Mouse (Mus musculus) CH12.LX (cell line): ENCODE measurements at regions not wholly inside any gene's neighbourhood (a gene's known extent, or its start where the extent isn't known, plus 50 kb on each side); places are given as distances from the start of the nearest gene placed in this dataset.

ENCODE experiments used
- DNase-seq: peaks from one replicate; pipeline ENCODE4 v3.0.0-alpha.2; 2013; ENCODE audit errors: extremely low read depth
- H3K27ac ChIP-seq: 2 replicates; pipeline ENCODE4 v1.5.1; 2012; ENCODE audit warnings: low read depth, mild to moderate bottlenecking, control low read depth, moderate library complexity; ENCODE audit not compliant: insufficient read depth
- H3K27me3 ChIP-seq: replicated peaks from 2 replicates; pipeline ENCODE3; 2012; ENCODE audit warnings: inconsistent platforms
- H3K36me3 ChIP-seq, 2 experiments: replicated peaks in 1 of 2; 2 replicates each; pipeline versions ENCODE3 to v1.6.1; 2012; ENCODE audit warnings: inconsistent platforms in 1 of 2, low read length in 1 of 2, mild to moderate bottlenecking in 1 of 2, mixed read lengths in 1 of 2, moderate library complexity in 1 of 2; ENCODE audit not compliant: control insufficient read depth in 1 of 2, insufficient read depth in 1 of 2
- H3K4me1 ChIP-seq, 2 experiments: 2 replicates each; pipeline ENCODE4 v1.6.1; 2012; ENCODE audit warnings: inconsistent platforms in 1 of 2, moderate library complexity in 1 of 2; ENCODE audit not compliant: insufficient read depth in 2 of 2, control insufficient read depth in 1 of 2
- H3K4me2 ChIP-seq: 2 replicates; pipeline ENCODE4 v1.6.1; 2012; ENCODE audit warnings: low read depth, mild to moderate bottlenecking, control low read depth; ENCODE audit not compliant: poor library complexity, insufficient read depth, severe bottlenecking
- H3K4me3 ChIP-seq, 3 experiments: fragments of 150-350 bp in 1 of 3; sonication (generic) in 1 of 3; replicated peaks in 1 of 3; 2 replicates each; pipeline versions ENCODE3 to v1.5.1; 2011 to 2012; ENCODE audit warnings: low read depth in 2 of 3, low read length in 2 of 3, mild to moderate bottlenecking in 2 of 3, moderate library complexity in 2 of 3, control low read depth in 1 of 3, improper control_type of control experiment in 1 of 3, inconsistent platforms in 1 of 3, mixed read lengths in 1 of 3; ENCODE audit not compliant: poor library complexity in 1 of 3
- H3K79me2 ChIP-seq: replicated peaks from 2 replicates; pipeline ENCODE4 v1.6.1; 2012; ENCODE audit warnings: mild to moderate bottlenecking, moderate library complexity; ENCODE audit not compliant: control insufficient read depth, poor library complexity, insufficient read depth, severe bottlenecking; ENCODE audit errors: extremely low read depth
- H3K9ac ChIP-seq: 2 replicates; pipeline ENCODE4 v1.6.1; 2012; ENCODE audit warnings: low read depth, mild to moderate bottlenecking, control low read depth, moderate library complexity; ENCODE audit not compliant: insufficient read depth
- H3K9me3 ChIP-seq: replicated peaks from 2 replicates; pipeline ENCODE3; 2012; ENCODE audit warnings: low read length, inconsistent platforms, mixed read lengths
- BHLHE40 ChIP-seq: IDR thresholded peaks from 2 replicates; pipeline ENCODE4 v1.6.1; 2011; ENCODE audit warnings: mild to moderate bottlenecking, low read depth, low read length, improper control_type of control experiment
- CHD1 ChIP-seq: IDR thresholded peaks from 2 replicates; pipeline ENCODE4 v1.6.1; 2012; ENCODE audit warnings: low read depth, low read length, improper control_type of control experiment, inconsistent platforms
- CHD2 ChIP-seq: IDR thresholded peaks from 2 replicates; pipeline ENCODE4 v1.6.1; 2011; ENCODE audit warnings: low read length, improper control_type of control experiment
- ELF1 ChIP-seq: IDR thresholded peaks from 2 replicates; pipeline ENCODE4 v1.6.1; 2014; ENCODE audit warnings: low read depth, mild to moderate bottlenecking, inconsistent platforms, low read length, improper control_type of control experiment
- ETS1 ChIP-seq: conservative IDR thresholded peaks from 2 replicates; pipeline ENCODE4 v1.6.1; 2012; ENCODE audit warnings: low read depth, mild to moderate bottlenecking, inconsistent platforms, low read length, improper control_type of control experiment, moderate library complexity
- IRF4 ChIP-seq: IDR thresholded peaks from 2 replicates; pipeline ENCODE4 v1.6.1; 2014; ENCODE audit warnings: low read depth, mild to moderate bottlenecking, inconsistent platforms, low read length, improper control_type of control experiment
- JUN ChIP-seq: IDR thresholded peaks from 2 replicates; pipeline ENCODE4 v1.6.1; 2011; ENCODE audit warnings: low read depth, mild to moderate bottlenecking, low read length, improper control_type of control experiment, moderate library complexity; ENCODE audit not compliant: insufficient read depth
- JUND ChIP-seq: conservative IDR thresholded peaks from 2 replicates; pipeline ENCODE4 v1.6.1; 2011; ENCODE audit warnings: low read depth, low read length, improper control_type of control experiment
- KAT2A ChIP-seq: IDR thresholded peaks from 2 replicates; pipeline ENCODE4 v1.6.1; 2012; ENCODE audit warnings: low read length, improper control_type of control experiment, inconsistent platforms; ENCODE audit not compliant: insufficient replicate concordance
- MAFK ChIP-seq: IDR thresholded peaks from 2 replicates; pipeline ENCODE4 v1.6.1; 2011; ENCODE audit warnings: low read length, improper control_type of control experiment; ENCODE audit not compliant: insufficient replicate concordance
- MAX ChIP-seq: IDR thresholded peaks from 2 replicates; pipeline ENCODE4 v1.6.1; 2011; ENCODE audit warnings: low read length, improper control_type of control experiment
- MAZ ChIP-seq: IDR thresholded peaks from 2 replicates; pipeline ENCODE4 v1.6.1; 2012; ENCODE audit warnings: low read depth, mild to moderate bottlenecking, inconsistent platforms, low read length, improper control_type of control experiment, moderate library complexity
- NELFE ChIP-seq: IDR thresholded peaks from 2 replicates; pipeline ENCODE4 v1.6.1; 2011; ENCODE audit warnings: low read depth, low read length, improper control_type of control experiment
- NRF1 ChIP-seq: IDR thresholded peaks from 2 replicates; pipeline ENCODE4 v1.6.1; 2014; ENCODE audit warnings: low read depth, mild to moderate bottlenecking, inconsistent platforms, low read length, improper control_type of control experiment, moderate library complexity
- PAX5 ChIP-seq: IDR thresholded peaks from 2 replicates; pipeline ENCODE4 v1.6.1; 2012; ENCODE audit warnings: low read length, inconsistent platforms, mixed read lengths
- POLR2A ChIP-seq: IDR thresholded peaks from 2 replicates; pipeline ENCODE4 v1.6.1; 2011; ENCODE audit warnings: low read depth, mild to moderate bottlenecking, improper control_type of control experiment, low read length
- RAD21 ChIP-seq: IDR thresholded peaks from 2 replicates; pipeline ENCODE4 v1.6.1; 2011; ENCODE audit warnings: low read depth, mild to moderate bottlenecking, low read length, improper control_type of control experiment, moderate library complexity
- TCF12 ChIP-seq: IDR thresholded peaks from 2 replicates; pipeline ENCODE4 v1.6.1; 2014; ENCODE audit warnings: low read depth, mild to moderate bottlenecking, inconsistent platforms, low read length, improper control_type of control experiment
- UBTF ChIP-seq: IDR thresholded peaks from 2 replicates; pipeline ENCODE4 v1.6.1; 2012; ENCODE audit warnings: low read depth, mild to moderate bottlenecking, inconsistent platforms, low read length, improper control_type of control experiment, moderate library complexity
- ZKSCAN1 ChIP-seq: IDR thresholded peaks from 2 replicates; pipeline ENCODE4 v1.6.1; 2012; ENCODE audit warnings: low read depth, inconsistent platforms, low read length, improper control_type of control experiment, borderline replicate concordance
- ZNF384 ChIP-seq: IDR thresholded peaks from 2 replicates; pipeline ENCODE4 v1.6.1; 2012; ENCODE audit warnings: low read depth, low read length, improper control_type of control experiment, inconsistent platforms
- dilution Hi-C: fragments of 300-500 bp; cut with MboI; formaldehyde crosslinking; loops from 2 replicates; pipeline ENCODE4 v1.14.3; 2020; ENCODE audit warnings: low sequenced_read_pairs; ENCODE audit not compliant: extremely low pct_unique_long_range_greater_than_20kb, extremely low pct_ligation_motif_present
- in situ Hi-C: fragments of 300-500 bp; cut with MboI; formaldehyde crosslinking; loops from 3 replicates; pipeline ENCODE4 v1.14.3; 2019; ENCODE audit warnings: low sequenced_read_pairs, low pct_ligation_motif_present, low pct_unique_long_range_greater_than_20kb, mixed read lengths

GRCm38 (mm10) chr4:29390333-29390732 lies 577.4 kb downstream of the Epha7 start:
- Histone ChIP-seq H3K36me3 (no peaks in the 10 kb centered on the region), H3K9me3 (peaks cover 10% of the 10 kb centered on the region), H3K4me2 (no peak overlapping the region), H3K27me3 (no peaks in the 10 kb centered on the region), H3K4me3 (no peak overlapping the region), H3K27ac (no peak overlapping the region), H3K4me1 (no peaks in the 10 kb centered on the region), H3K9ac (no peak overlapping the region), H3K79me2 (no peaks in the 10 kb centered on the region)
- no peak for DNase-seq
- TF ChIP-seq JUN (no peak), TCF12 (no peak), CHD1 (no peak), RAD21 (no peak), NRF1 (no peak), MAZ (no peak), POLR2A (no peak), IRF4 (no peak), ETS1 (no peak)
- in situ Hi-C loops (no loop called here), dilution Hi-C loops (no loop called here)

DNA sequence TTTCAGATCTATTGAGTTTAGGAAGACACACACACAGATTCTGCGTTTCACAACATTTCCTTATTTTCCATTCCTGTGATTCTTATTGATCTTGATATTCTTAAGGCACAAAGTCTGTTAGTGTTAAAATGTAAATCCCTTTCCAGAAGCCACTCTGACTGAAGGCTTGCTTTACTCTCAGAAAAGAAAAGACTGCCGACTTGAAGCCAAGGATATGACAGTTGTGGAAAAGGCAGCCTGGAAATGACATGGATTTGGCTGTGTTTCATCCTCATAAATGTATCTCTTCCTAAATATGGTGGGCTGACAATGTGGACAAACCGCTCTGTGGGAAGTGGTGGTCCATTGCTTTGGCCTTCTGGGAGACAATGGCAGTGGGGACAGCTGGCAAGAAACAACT lies 589.2 kb downstream of the Epha7 start:
- Histone ChIP-seq H3K79me2 (no peaks in the 10 kb centered on the region), H3K4me1 (no peaks in the 10 kb centered on the region), H3K9ac (no peak overlapping the region), H3K4me3 (no peak overlapping the region), H3K9me3 (peaks cover 18% of the 10 kb centered on the region), H3K4me2 (no peak overlapping the region), H3K27ac (no peak overlapping the region), H3K27me3 (no peaks in the 10 kb centered on the region), H3K36me3 (no peaks in the 10 kb centered on the region)
- in situ Hi-C loops (no loop called here), dilution Hi-C loops (no loop called here)
- TF ChIP-seq CHD2 (no peak), ZKSCAN1 (no peak), MAFK (no peak), BHLHE40 (no peak), JUND (no peak), UBTF (no peak), IRF4 (no peak), ELF1 (no peak), MAX (no peak), NELFE (no peak), KAT2A (no peak), POLR2A (no peak), ZNF384 (no peak), PAX5 (no peak)
- no peak for DNase-seq
